Mouse (Mus musculus): ENCODE data around the gene Hbb-bh1.
"Not testable (repeated sequence)": the region's sequence is repeated elsewhere in the genome, so short reads cannot be mapped to it uniquely, and the experiment has no call there.

The Hbb-bh1 gene

DNA sequence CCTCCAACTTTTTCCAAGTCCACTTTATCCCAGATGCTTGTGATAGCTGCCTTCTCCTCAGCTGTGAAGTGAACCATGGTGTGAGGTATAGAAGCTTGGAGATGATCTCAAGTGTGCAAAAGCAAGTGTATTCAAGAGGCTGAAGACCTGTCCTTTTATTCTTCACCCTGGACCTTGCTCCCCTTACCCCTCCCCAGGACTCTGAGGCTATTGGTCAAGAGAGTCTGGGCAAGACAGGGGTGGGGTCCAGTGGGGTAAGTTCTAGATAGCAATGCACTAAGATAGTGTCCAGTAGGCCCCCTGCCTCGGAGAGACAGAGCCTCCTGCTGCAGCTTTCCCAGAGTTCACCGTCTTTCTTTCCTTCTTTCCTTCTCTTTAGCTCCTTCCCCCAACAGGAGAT, at the start of gene Hbb-bh1:
Hbb-bh1 (minus strand) TSS at position 131 of the 400 bp plus-strand sequence.
- DNase-seq (ENCODE audit: low spot score), result no peak

DNA sequence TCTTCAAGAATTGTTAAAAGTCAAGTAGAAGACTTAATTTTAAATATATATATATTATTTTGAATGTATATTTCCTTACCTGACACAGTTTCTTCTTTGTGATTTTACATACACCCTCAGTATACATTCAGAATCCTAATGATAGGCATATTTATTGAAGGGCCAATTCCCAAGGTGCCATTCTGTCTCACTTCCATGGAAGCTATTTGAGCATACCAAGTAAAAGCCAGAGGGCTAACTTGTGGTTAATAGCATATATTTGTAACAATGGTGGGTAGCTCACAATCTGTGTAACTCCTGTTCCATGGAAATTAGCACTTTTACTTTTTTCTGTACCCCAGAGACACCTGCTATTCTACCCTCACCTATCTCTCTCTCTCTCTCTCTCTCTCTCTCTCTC, 43.2 kb upstream of the Hbb-bh1 start, which contains the start of gene Olfr66:
Olfr66 (minus strand) TSS at position 101 of the 400 bp plus-strand sequence.
- DNase-seq (ENCODE audit: low spot score), result no peak

GRCm38 (mm10) chr7:103877093-103877492, 34.1 kb upstream of the Hbb-bh1 start:
- no peak for DNase-seq (ENCODE audit: low spot score)

- no peak for DNase-seq (ENCODE audit: low spot score)
These were observed 31.5 kb upstream of the Hbb-bh1 start for GRCm38 (mm10) chr7:103874451-103874850.

- DNase-seq (ENCODE audit: low spot score), result no peak
These were observed 30.1 kb upstream of the Hbb-bh1 start for GRCm38 (mm10) chr7:103873064-103873463.

DNA sequence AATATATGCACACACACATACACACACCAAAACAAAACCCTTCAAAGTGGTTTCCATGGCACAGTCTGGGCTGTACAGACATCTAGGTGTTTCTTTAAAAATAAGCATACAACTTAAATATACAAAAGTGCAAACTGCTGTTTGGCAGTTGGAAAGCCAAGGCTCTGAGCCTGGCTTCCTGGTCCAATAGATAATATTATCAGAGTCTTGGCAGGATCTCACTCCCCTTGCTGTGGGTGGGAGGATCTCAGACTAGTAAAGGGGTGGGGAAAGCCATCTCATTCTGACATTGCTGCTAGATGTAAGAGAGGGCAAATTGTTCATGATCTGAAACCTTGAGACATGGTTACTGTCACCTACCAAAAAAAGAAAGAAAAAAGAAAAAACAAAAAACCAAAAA, 27.7 kb upstream of the Hbb-bh1 start:
- no peak for DNase-seq (ENCODE audit: low spot score)

GRCm38 (mm10) chr7:103865716-103866115, 22.8 kb upstream of the Hbb-bh1 start:
- DNase-seq (ENCODE audit: low spot score), result no peak

DNA sequence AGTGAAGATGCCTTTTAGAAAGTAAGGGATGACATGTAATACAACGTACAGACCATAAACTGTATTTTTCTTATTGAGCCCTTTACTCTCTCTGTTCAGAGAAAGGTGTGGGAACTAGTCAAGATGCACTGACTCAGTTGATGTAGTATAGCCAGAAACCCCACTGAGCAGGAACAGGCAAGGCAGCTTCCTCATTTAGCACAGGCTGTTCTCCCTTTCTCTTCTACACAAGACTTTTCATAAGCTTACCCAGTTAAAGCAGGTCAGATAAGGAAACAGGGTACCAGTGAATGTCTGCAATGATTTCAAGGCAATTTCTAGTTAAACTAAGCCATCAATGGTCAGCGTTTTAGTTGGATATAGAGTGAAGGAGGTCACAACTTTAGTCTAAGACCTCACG, 18.6 kb upstream of the Hbb-bh1 start:
- no peak for DNase-seq (ENCODE audit: low spot score)

DNA sequence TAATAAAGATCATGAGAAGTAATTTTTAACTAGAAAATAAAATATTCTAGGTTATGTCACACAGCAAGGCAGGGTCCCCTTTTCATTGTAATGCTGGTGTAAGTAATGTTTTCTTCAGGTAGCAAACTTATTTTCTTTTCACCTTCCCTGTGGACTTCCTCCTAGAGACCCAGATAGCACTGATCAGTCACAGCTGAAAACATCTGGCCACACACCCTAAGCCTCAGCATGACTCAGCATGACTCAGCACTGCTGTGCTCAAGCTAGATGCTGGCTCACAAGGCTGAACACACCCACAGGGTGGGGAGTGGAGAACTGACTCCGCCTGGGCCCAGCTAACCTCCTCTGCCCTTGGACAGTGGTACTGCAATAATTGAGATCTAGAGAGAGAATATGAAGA, 17.9 kb upstream of the Hbb-bh1 start:
- DNase-seq (ENCODE audit: low spot score), result no peak

DNA sequence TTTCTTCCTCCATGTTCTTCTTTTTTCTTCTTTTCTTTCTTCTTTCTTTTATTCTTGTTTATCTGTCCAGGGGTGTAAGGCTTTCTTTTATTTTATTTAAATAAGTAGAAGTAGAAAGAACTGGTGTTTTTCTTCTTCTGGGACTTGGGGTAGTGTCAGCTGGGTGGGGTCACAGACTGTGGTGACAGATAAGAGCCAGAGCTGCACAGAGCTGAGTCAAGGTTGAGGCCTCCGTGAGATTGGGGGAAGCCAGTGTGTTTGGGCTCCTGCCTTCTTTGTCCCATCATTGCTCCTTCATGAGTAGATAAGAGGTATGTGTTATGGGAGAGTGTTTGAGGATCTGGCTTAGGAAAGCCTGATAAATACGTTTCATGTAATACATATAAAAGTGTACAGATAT, 16.1 kb upstream of the Hbb-bh1 start:
- DNase-seq (ENCODE audit: low spot score), result no peak

DNA sequence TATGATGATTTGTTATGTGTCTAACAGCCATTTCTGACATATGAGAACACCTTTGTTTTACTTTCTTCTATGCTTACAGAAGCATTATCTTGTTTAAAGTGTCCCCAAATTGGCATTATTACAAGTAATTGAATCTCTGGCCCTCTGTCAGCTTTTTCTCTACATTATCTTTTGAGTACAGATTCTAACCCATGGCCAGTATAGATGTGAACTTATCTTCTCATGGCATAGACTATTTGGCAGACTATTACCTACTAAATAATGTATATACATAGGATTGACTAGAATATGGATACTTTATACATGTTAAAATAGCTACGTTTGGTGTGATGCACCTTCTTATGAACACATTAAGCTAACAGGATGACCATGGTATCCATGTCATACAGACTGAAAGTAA, 11.7 kb upstream of the Hbb-bh1 start:
- DNase-seq (ENCODE audit: low spot score), result no peak

DNA sequence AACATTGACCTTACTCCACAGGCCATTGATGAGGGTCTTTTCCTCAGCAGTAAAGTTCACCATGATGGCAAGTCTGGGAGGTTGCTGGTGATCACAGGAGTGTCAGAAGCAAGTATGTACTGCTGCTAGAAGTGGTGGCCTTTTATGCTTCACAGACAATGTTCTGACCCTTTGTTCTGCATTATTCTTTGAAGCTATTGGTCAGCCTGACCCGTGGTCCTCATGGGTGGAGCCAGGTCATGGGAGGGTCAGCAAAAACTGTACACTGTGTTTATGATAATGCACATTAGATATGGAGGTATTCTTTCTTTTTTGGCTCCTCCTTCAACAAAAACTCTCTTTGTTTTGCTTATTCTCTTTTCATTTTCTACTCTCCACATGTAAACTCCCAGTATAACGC, 10.1 kb upstream of the Hbb-bh1 start, which contains the start of gene Hbb-y:
Hbb-y (minus strand) TSS at position 127 of the 400 bp plus-strand sequence.
- no peak for DNase-seq (ENCODE audit: low spot score)

DNA sequence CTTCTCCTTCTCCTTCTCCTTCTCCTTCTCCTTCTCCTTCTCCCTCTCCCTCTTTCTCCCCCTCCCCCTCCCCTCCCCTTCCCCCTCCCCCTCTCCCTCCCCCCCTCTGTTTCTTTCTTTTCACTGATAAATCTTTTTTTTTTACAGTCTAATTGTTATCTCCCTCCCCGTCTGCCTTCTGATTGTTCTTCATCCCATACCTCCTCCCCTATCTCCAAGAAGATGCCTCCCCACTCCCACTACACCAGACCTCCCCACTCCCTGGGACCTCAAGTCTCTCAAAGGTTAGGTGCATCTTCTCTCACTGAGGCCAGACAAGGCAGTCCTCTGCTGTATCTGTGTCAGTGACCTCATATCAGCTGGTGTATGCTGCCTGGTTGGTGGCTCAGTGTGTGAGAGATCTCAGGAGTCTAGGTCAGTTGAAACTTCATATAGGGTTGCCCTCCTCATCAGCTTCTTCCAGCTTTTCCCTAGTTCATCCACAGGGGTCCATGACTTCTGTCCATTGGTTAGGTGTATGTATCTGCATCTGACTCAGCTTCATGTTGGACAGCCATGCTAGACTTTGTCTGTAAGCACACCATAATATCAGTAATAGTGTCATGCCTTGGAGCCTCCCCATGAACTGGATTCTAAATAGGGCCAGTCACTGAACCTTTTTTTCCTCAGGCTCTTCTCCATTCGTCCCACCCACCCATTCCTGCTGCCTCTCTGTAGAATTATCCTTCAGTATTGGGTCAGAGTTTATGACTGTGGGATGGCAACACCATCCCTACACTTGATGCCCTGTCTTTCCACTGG, 1.8 kb upstream of the Hbb-bh1 start:
- DNase-seq (ENCODE audit: low spot score), result no peak

DNA sequence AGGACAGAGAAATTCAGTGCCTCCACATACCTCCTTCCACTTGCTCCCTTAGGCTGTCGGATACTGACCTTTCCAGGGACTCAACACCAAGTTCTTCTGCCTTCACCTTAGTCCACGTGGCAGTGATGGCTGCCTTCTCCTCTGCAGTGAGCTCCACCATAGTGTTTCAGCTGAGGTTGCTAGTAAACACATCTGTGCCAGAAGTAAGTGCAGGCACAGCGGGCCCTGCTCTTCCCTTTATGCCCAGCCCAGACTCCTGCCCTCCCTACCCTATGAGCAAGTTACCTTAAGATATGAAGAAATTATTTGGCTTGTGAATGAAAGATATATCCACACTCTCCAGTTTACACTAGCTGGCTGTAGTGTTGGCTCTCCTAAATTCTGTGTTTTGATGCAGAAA, 2.7 kb downstream of the Hbb-bh1 start, which contains the start of gene Hbb-bh2:
Hbb-bh2 (minus strand) TSS at position 253 of the 400 bp plus-strand sequence.
- DNase-seq (ENCODE audit: low spot score), result no peak

- DNase-seq (ENCODE audit: low spot score), result peak; percentile 68
These were observed 15.2 kb downstream of the Hbb-bh1 start, which contains the start of gene Hbb-bs for GRCm38 (mm10) chr7:103827808-103828207. Hbb-bs (minus strand) TSS chr7:103828096.

GRCm38 (mm10) chr7:103827139-103827538, 15.8 kb downstream of the Hbb-bh1 start:
- DNase-seq (ENCODE audit: low spot score), result not testable (repeated sequence)

DNA sequence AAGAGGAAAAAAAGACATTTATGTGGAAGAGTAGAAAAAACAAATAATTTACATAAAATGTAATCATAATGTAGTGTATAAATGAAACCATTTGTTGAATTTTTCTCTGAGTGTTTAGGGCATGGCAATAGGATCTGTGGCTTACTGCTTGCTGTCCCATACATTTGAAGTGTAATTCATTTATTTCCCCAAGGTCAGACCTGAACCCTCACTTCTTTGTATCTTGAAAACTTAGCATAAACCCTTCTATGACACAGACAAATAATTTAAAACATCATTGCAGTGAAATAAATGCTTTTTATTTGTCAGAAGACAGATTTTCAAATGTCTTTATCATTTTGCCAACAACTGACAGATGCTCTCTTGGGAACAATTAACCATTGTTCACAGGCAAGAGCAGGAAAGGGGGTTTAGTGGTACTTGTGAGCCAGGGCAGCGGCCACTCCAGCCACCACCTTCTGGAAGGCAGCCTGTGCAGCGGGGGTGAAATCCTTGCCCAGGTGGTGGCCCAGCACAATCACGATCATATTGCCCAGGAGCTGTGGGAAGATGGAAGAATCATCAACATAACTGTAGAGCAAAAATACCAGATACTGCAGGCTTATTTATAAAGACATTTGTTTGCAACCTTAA, 16.6 kb downstream of the Hbb-bh1 start:
- no peak for DNase-seq (ENCODE audit: low spot score)

DNA sequence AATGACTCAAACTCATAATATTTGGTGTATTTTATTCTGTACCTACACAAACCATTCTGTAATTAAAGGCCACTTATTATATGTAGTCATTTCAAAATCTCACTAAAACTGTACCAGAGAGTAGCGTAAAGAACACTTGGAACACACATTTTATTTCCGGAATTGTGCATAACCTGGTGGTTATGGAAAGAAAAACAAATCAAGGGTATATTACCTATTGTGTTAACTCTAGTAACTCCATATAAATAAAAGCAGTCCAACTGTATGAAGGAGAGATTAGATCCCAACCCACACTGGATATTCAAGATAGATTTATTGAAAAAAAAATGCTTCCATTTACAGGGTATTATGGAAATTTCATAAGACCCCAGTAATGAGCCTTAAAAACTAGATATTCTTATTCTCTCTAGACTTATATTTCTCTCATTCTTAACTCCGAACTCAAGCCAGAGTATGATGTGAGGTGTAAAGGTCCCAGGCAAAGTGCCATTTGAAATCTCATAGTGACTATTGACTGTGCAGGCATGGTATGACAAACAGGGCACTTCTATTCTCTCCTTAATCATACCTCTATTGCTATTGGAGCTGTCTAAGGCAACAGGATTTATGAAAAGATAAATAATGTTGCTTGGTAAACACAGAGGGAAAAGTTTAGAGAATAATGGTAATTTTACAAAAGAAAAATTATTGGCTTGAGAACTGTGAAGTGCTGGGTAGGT, 17.3 kb downstream of the Hbb-bh1 start:
- DNase-seq (ENCODE audit: low spot score), result no peak

DNA sequence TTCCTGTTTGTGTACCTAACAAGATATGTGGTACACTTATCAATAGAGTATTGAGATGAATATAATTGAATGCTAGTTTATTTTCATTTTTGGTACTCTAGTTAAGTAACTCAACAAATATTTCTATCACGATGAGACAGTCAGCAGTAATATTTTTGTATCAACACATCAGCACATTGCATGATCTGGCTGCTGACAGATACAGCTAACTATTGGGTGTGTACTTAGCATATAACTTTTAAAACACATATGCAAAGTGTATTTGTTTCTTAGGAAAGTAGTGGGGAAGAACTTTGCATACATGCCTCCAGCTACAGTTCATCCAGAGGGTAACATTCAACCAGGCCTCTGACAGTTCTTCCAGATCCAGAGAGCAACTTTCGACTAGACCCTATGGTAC, 18.4 kb downstream of the Hbb-bh1 start:
- DNase-seq (ENCODE audit: low spot score), result no peak

DNA sequence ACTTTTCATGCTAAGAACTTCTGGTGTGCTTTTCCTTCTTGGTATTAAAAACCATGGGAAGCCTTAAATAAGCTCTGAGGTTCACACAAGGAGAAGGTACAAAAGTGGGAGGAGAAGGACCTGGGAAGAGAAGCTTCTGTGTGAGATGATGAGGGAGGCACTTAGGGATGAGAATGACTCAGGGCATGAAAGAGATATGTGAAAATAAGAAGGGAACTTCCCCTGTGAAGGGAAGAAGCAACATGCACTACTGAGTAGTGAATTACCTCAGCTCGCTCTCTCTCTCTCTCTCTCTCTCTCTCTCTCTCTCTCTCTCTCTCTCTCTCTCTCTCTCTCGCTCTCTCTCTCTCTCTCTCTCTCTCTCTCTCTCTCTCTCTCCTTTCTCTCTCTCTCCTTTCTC, 27.9 kb downstream of the Hbb-bh1 start:
- not testable (repeated sequence) for DNase-seq (ENCODE audit: low spot score)

DNA sequence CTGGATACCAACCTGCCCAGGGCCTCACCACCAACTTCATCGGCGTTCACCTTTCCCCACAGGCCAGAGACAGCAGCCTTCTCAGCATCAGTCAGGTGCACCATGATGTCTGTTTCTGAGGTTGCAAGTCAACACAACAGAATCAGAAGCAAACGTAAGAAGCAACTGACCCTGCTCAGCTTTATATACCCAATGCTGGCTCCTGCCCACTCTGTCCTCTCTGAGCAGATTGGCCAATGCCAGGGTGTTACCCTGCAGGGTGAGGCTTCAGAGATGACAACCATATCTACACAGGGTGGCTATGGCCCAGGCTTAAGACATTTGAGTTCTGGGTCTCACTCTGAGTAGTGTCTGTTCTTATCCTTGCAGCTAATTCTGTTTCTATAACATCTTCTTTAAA, 29.2 kb downstream of the Hbb-bh1 start, which contains the start of gene Hbb-bt:
Hbb-bt (minus strand) TSS at position 231 of the 400 bp plus-strand sequence.
- peak; percentile 13 for DNase-seq (ENCODE audit: low spot score)

DNA sequence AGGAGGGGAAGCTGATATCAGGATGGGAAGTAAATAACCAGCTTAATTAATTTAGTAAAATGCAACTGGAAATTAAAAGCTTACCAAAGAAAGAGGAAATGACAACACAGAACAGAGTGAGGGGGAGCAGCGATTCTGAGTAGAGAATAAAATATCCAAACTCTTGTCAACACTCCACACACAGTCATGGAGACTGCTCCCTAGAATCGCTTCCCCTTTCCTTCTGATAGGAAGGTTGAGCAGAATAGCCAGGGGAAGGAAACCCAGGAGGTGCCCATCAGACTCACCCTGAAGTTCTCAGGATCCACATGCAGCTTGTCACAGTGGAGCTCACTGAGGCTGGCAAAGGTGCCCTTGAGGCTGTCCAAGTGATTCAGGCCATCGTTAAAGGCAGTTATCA, 29.8 kb downstream of the Hbb-bh1 start:
- not testable (repeated sequence) for DNase-seq (ENCODE audit: low spot score)
